Mouse (Mus musculus) embryonic facial prominence, embryonic 12.5 days (tissue): ENCODE data around the gene Tbx21. TPM values are rescaled to one million over a fixed set of nuclear protein-coding genes. Genes with fewer than 3 reads are reported as not detected.

ENCODE experiments used
- ATAC-seq: fragments of 200-750 bp; cut with Nextera tagmentation; 2 replicates; pipeline ENCODE4 v1.8.0; 2017; ENCODE audit not compliant: insufficient number of reproducible peaks, insufficient read depth, low FRiP score, low TSS enrichment
- H3K27ac ChIP-seq: fragments of 300-500 bp; sonication (generic); 2 replicates; pipeline ENCODE4 v1.5.1; 2016; ENCODE audit warnings: mild to moderate bottlenecking
- H3K27me3 ChIP-seq: fragments of 300-500 bp; sonication (generic); 2 replicates; pipeline ENCODE4 v1.6.1; 2016; ENCODE audit warnings: mild to moderate bottlenecking, moderate library complexity
- H3K36me3 ChIP-seq: fragments of 300-500 bp; sonication (generic); 2 replicates; pipeline ENCODE4 v1.6.1; 2016; ENCODE audit warnings: mild to moderate bottlenecking
- H3K4me1 ChIP-seq: fragments of 300-500 bp; sonication (generic); 2 replicates; pipeline ENCODE4 v1.6.1; 2016
- H3K4me2 ChIP-seq: fragments of 300-500 bp; sonication (generic); replicated peaks from 2 replicates; pipeline ENCODE4 v1.6.1; 2016; ENCODE audit warnings: mild to moderate bottlenecking, moderate library complexity
- H3K4me3 ChIP-seq: fragments of 300-500 bp; sonication (generic); 2 replicates; pipeline ENCODE4 v1.5.1; 2016; ENCODE audit warnings: mild to moderate bottlenecking
- H3K9ac ChIP-seq: fragments of 300-500 bp; sonication (generic); 2 replicates; pipeline ENCODE4 v1.6.1; 2016; ENCODE audit warnings: mild to moderate bottlenecking, moderate library complexity
- H3K9me3 ChIP-seq: fragments of 300-500 bp; sonication (generic); 2 replicates; pipeline ENCODE4 v1.6.1; 2016; ENCODE audit warnings: mild to moderate bottlenecking, moderate library complexity
- WGBS: fragments of 180-500 bp; shearing (Covaris S2); methylation state at CpG from one replicate; pipeline ENCODE4 v1.1.7; 2016; 5-methylcytosine and 5-hydroxymethylcytosine counted together
- polyA plus RNA-seq: library from polyadenylated mRNA; unstranded; fragments of >200 nt; fragmentation: Nextera tagmentation; extraction: Ambion mirVana; gene quantifications from 2 replicates; pipeline ENCODE4 v1.2.1, GENCODE M21; 2016

Tbx21 gene
- 0.14 and 0.20 TPM in 2 replicates for polyA plus RNA-seq

DNA sequence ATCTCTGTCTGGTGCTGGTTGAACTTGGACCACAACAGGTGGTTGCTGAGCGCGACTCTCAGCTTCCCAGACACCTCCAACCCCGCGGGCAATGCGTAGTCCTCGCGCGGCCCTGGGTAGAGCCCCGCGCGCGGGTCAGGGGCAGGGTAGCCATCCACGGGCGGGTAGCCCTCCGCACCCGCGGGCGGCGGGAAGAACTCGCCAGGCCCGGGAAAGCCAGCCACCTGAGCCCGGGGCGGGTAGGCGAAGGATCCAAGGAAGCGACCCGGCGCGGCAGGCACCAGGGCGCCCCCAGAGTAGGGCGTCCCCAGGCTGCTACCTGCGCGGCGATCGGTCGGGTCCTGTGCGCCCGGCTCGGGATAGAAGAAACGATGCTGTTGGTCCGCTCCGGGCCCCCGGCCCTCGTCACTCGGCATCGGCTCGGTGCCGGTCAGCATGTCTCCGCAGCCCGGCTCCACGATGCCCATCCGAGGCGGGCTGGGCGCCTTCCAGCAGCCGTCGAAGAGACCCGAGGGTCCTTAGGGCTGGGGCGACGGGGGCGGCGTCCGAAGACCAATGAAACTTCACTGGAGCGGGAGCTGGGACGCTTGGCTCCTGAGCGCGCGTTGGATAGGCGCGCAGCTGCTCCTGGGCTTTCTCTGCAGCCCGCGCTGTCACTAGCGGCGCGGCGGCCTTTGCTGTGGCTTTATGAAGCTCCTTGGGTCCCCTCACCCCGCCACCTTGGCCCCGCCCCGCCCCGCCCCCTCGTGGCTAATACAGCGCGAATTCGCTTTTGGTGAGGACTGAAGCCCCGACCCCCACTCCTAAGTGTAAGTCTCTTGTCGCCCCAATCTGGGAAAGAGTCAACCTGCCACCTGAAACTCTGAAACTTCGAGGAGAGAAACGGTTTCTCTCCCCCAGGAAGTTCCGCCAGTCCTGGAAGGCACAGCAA, at the start of gene Tbx21:
TSS of gene Tbx21 (minus strand) at position 661 of the 931 bp plus-strand sequence.
- Histone ChIP-seq H3K4me1 (peaks cover 16% of the 10 kb centered on the region), H3K9me3 (no peaks in the 10 kb centered on the region), H3K36me3 (no peaks in the 10 kb centered on the region), H3K4me2 (peak within 1 kb of the TSS; percentile 83), H3K27ac (no peak within 1 kb of the TSS), H3K9ac (peak within 1 kb of the TSS; percentile 35; the same call in 1 of the 2 replicates), H3K4me3 (peak within 1 kb of the TSS; percentile 37), H3K27me3 (peaks cover 63% of the 10 kb centered on the region)
- WGBS, result under 1% methylated on average over 85 of the region's 87 CpGs
- ATAC-seq, result no peak

GRCm38 (mm10) chr11:97160341-97160740, 45.2 kb upstream of the Tbx21 start:
- H3K4me3 ChIP-seq, result no peak overlapping the region
- peaks cover 90% of the 10 kb centered on the region for H3K36me3 ChIP-seq
- no peaks in the 10 kb centered on the region for H3K27me3 ChIP-seq
- no peak for ATAC-seq
- 67% methylated on average over 6 of the region's 6 CpGs for WGBS
- no peak overlapping the region for H3K27ac ChIP-seq
- no peak overlapping the region for H3K9ac ChIP-seq
- H3K9me3 ChIP-seq, result no peaks in the 10 kb centered on the region
- no peaks in the 10 kb centered on the region for H3K4me1 ChIP-seq
- H3K4me2 ChIP-seq, result no peak overlapping the region

DNA sequence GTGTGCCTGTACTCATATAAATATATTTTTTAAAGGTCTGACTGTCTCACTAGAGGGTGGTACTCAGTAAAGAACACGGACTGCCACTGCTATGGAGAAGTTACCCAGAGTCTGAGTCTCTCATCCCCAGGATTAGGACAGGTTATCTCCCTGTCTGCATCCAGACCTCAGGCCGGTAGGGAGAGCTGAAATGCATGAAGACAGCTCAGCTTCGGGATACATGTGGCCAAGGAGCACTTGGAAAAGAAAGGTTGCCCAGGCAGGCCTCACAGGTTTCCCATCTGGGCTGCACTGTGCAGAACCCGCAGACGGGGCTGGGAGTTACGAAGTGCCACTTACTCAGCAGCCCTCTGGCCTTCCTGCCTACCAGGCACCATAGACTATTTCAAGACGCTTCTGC, 41.9 kb upstream of the Tbx21 start:
- WGBS, result 78% methylated on average over 7 of the region's 7 CpGs
- peaks cover 20% of the 10 kb centered on the region for H3K4me1 ChIP-seq
- no peak overlapping the region for H3K9ac ChIP-seq
- no peak overlapping the region for H3K27ac ChIP-seq
- H3K4me2 ChIP-seq, result no peak overlapping the region
- no peaks in the 10 kb centered on the region for H3K9me3 ChIP-seq
- H3K27me3 ChIP-seq, result no peaks in the 10 kb centered on the region
- no peak for ATAC-seq
- H3K36me3 ChIP-seq, result peaks cover 61% of the 10 kb centered on the region
- H3K4me3 ChIP-seq, result no peak overlapping the region

DNA sequence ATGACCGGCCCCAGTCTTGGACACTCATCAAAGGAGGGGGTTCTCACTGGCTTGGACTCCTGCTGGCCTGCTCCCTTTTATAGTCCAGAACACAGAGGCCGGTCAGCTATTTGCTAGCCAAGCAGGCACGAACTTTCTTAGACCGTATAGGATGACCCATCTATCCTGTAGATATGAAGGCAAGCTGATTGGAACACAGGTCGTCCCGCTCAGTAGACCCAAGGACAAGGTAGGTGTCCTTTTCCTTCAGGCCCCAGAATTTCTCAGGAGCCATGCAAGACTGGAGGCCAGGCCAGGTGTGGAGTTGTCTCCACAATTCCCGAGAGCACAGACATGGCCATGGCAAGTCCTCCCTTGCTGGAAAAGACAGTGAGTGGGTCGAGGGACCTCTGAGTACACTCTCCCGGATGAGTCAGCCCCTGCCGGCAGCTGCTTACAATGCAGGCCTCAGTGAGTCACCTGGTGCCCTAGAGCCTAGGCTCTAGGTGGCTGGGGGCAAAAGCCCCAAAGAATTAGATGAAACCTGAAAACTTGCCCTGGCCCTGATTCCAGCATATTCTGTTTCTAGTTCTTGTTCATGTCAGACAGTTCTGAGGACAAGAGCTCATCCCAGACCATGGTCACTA, 37.6 kb upstream of the Tbx21 start:
- peaks cover 44% of the 10 kb centered on the region for H3K4me1 ChIP-seq
- no peaks in the 10 kb centered on the region for H3K9me3 ChIP-seq
- H3K4me3 ChIP-seq, result peak overlapping the region; percentile 61; the same call in 1 of the 2 replicates
- H3K27ac ChIP-seq, result no peak overlapping the region
- H3K36me3 ChIP-seq, result peaks cover 31% of the 10 kb centered on the region
- ATAC-seq, result no peak
- peaks cover 4% of the 10 kb centered on the region; the same call in 1 of the 2 replicates for H3K27me3 ChIP-seq
- no peak overlapping the region for H3K9ac ChIP-seq
- peak overlapping the region; percentile 69; the same call in 1 of the 2 replicates for H3K4me2 ChIP-seq
- 26% methylated on average over 10 of the region's 10 CpGs for WGBS

DNA sequence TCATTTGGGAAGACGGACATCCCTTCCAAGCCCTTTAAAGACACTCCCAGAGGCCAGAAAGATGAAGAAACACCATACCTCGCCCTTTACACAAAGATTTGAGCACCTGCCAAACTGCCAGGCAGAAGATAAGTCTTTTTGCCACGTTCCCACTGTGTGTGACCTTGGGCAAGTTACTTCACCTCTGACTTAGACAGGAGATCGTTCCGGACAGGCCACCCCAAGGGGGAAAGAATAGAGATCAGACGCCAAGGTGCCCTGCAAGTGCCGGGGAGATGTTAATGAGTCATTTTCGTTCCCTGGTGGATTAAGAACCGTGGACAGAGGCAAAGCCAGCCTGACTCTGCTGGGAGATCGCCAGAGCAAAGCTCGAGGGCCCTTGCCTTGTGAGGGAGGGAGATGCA, 36.9 kb upstream of the Tbx21 start:
- Histone ChIP-seq H3K27me3 (peaks cover 4% of the 10 kb centered on the region; the same call in 1 of the 2 replicates), H3K9ac (peak overlapping the region; percentile 88; the same call in 1 of the 2 replicates), H3K36me3 (peaks cover 31% of the 10 kb centered on the region), H3K4me3 (peak overlapping the region; percentile 61), H3K4me1 (peaks cover 45% of the 10 kb centered on the region), H3K9me3 (no peaks in the 10 kb centered on the region), H3K4me2 (peak overlapping the region; percentile 69), H3K27ac (no peak overlapping the region)
- ATAC-seq, result no peak
- 2% methylated on average over 11 of the region's 11 CpGs for WGBS

DNA sequence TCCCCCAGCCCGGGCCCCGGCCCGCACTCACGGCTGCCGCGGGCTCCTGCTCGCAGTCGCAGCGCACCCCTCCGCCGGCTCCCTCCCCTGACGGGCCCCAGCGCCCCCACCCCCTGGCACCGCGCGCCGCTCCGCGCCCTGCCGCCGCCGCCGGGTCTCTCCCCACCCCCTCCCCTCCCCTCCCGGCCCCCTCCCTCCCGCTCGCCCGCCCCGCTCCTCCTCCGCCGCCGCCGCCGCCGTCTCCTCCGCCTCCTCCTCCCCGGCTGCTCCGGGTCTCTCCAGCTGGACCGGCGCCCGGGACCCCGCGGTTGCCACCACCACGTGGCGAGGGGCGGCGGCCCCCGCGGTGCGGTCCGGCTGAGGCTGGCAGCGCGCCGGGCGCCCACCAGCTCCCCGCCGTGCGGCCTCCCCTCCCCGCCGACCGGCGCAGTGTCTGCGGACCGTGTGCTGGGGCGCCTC, 36.2 kb upstream of the Tbx21 start, which contains the start of gene Tbkbp1:
TSS of gene Tbkbp1 (minus strand) at position 153 of the 459 bp plus-strand sequence.
- peaks cover 4% of the 10 kb centered on the region; the same call in 1 of the 2 replicates for H3K27me3 ChIP-seq
- H3K4me3 ChIP-seq, result peak within 1 kb of the TSS; percentile 61
- H3K27ac ChIP-seq, result peak within 1 kb of the TSS; percentile 92
- peaks cover 51% of the 10 kb centered on the region for H3K4me1 ChIP-seq
- peak; percentile 5; the same call in 1 of the 2 replicates for ATAC-seq
- WGBS, result 1% methylated on average over 33 of the region's 64 CpGs
- H3K4me2 ChIP-seq, result peak within 1 kb of the TSS; percentile 69
- H3K36me3 ChIP-seq, result peaks cover 32% of the 10 kb centered on the region
- peak within 1 kb of the TSS; percentile 88 for H3K9ac ChIP-seq
- no peaks in the 10 kb centered on the region for H3K9me3 ChIP-seq

- ATAC-seq, result peak; percentile 52
- peak overlapping the region; percentile 69 for H3K4me2 ChIP-seq
- peaks cover 53% of the 10 kb centered on the region for H3K4me1 ChIP-seq
- H3K27me3 ChIP-seq, result peaks cover 4% of the 10 kb centered on the region; the same call in 1 of the 2 replicates
- H3K36me3 ChIP-seq, result peaks cover 32% of the 10 kb centered on the region
- peak overlapping the region; percentile 92 for H3K27ac ChIP-seq
- H3K4me3 ChIP-seq, result peak overlapping the region; percentile 61
- under 1% methylated on average over 89 of the region's 102 CpGs for WGBS
- H3K9me3 ChIP-seq, result no peaks in the 10 kb centered on the region
- H3K9ac ChIP-seq, result peak overlapping the region; percentile 88
Observed at GRCm38 (mm10) chr11:97150411-97151330, 35.5 kb upstream of the Tbx21 start.

- H3K4me3 ChIP-seq, result peak overlapping the region; percentile 61
- H3K27me3 ChIP-seq, result peaks cover 4% of the 10 kb centered on the region; the same call in 1 of the 2 replicates
- H3K4me2 ChIP-seq, result peak overlapping the region; percentile 69
- peak overlapping the region; percentile 92 for H3K27ac ChIP-seq
- H3K9me3 ChIP-seq, result no peaks in the 10 kb centered on the region
- ATAC-seq, result peak; percentile 5; the same call in 1 of the 2 replicates
- H3K36me3 ChIP-seq, result peaks cover 33% of the 10 kb centered on the region
- WGBS, result 3% methylated on average over 14 of the region's 14 CpGs
- peak overlapping the region; percentile 88 for H3K9ac ChIP-seq
- H3K4me1 ChIP-seq, result peaks cover 53% of the 10 kb centered on the region
Observed at GRCm38 (mm10) chr11:97149995-97150410, 34.9 kb upstream of the Tbx21 start.

- H3K27me3 ChIP-seq, result peaks cover 4% of the 10 kb centered on the region; the same call in 1 of the 2 replicates
- H3K9me3 ChIP-seq, result no peaks in the 10 kb centered on the region
- peak overlapping the region; percentile 69 for H3K4me2 ChIP-seq
- H3K4me1 ChIP-seq, result peaks cover 49% of the 10 kb centered on the region
- peaks cover 40% of the 10 kb centered on the region for H3K36me3 ChIP-seq
- H3K4me3 ChIP-seq, result peak overlapping the region; percentile 61
- ATAC-seq, result no peak
- 25% methylated on average over 9 of the region's 9 CpGs for WGBS
- H3K9ac ChIP-seq, result no peak overlapping the region
- 0 out of 2 replicates have a peak overlapping the region, but pooled peaks have one; percentile 92 for H3K27ac ChIP-seq
Observed at GRCm38 (mm10) chr11:97149026-97149425, 33.9 kb upstream of the Tbx21 start.

- Histone ChIP-seq H3K27me3 (peaks cover 4% of the 10 kb centered on the region; the same call in 1 of the 2 replicates), H3K27ac (0 out of 2 replicates have a peak overlapping the region, but pooled peaks have one; percentile 11), H3K4me3 (peak overlapping the region; percentile 61; the same call in 1 of the 2 replicates), H3K9me3 (no peaks in the 10 kb centered on the region), H3K36me3 (peaks cover 43% of the 10 kb centered on the region), H3K9ac (peak overlapping the region; percentile 27; the same call in 1 of the 2 replicates), H3K4me2 (peak overlapping the region; percentile 69), H3K4me1 (peaks cover 44% of the 10 kb centered on the region)
- WGBS, result 30% methylated on average over 12 of the region's 12 CpGs
- ATAC-seq, result no peak
Observed at GRCm38 (mm10) chr11:97148591-97148990, 33.5 kb upstream of the Tbx21 start.
